Mouse (Mus musculus) CH12.LX (cell line): ENCODE results near the gene Nlrc5.
A peak's percentile ranks its signal among the peaks of the same experiment; 100 is the strongest.

Experiments used
- CHD2 ChIP-seq: IDR thresholded peaks from 2 replicates; pipeline ENCODE4 v1.6.1; 2011; ENCODE audit warnings: low read length, improper control_type of control experiment
- CTCF ChIP-seq, 2 experiments: IDR thresholded peaks in 1 of 2; conservative IDR thresholded peaks in 1 of 2; 2 replicates each; pipeline ENCODE4 v1.5.1; 2011 to 2012; ENCODE audit warnings: low read depth in 2 of 2, low read length in 2 of 2, improper control_type of control experiment in 1 of 2, inconsistent platforms in 1 of 2, mild to moderate bottlenecking in 1 of 2, moderate library complexity in 1 of 2
- EP300 ChIP-seq: IDR thresholded peaks from 2 replicates; pipeline ENCODE4 v1.6.1; 2011; ENCODE audit warnings: low read length, improper control_type of control experiment
- ETS1 ChIP-seq: conservative IDR thresholded peaks from 2 replicates; pipeline ENCODE4 v1.6.1; 2012; ENCODE audit warnings: low read depth, mild to moderate bottlenecking, inconsistent platforms, low read length, improper control_type of control experiment, moderate library complexity
- MAFK ChIP-seq: IDR thresholded peaks from 2 replicates; pipeline ENCODE4 v1.6.1; 2011; ENCODE audit warnings: low read length, improper control_type of control experiment; ENCODE audit not compliant: insufficient replicate concordance
- MEF2A ChIP-seq: IDR thresholded peaks from 2 replicates; pipeline ENCODE4 v1.6.1; 2014; ENCODE audit warnings: low read depth, mild to moderate bottlenecking, inconsistent platforms, low read length, improper control_type of control experiment, borderline replicate concordance
- NRF1 ChIP-seq: IDR thresholded peaks from 2 replicates; pipeline ENCODE4 v1.6.1; 2014; ENCODE audit warnings: low read depth, mild to moderate bottlenecking, inconsistent platforms, low read length, improper control_type of control experiment, moderate library complexity
- POLR2A ChIP-seq: IDR thresholded peaks from 2 replicates; pipeline ENCODE4 v1.6.1; 2011; ENCODE audit warnings: low read depth, mild to moderate bottlenecking, improper control_type of control experiment, low read length
- RCOR1 ChIP-seq: conservative IDR thresholded peaks from 2 replicates; pipeline ENCODE4 v1.6.1; 2012; ENCODE audit warnings: low read depth, mild to moderate bottlenecking, inconsistent platforms, low read length, improper control_type of control experiment
- USF1 ChIP-seq: IDR thresholded peaks from 2 replicates; pipeline ENCODE4 v1.6.1; 2014; ENCODE audit warnings: low read depth, mild to moderate bottlenecking, inconsistent platforms, low read length, improper control_type of control experiment
- USF2 ChIP-seq: conservative IDR thresholded peaks from 2 replicates; pipeline ENCODE4 v1.6.1; 2011; ENCODE audit warnings: low read depth, low read length, improper control_type of control experiment
- ZKSCAN1 ChIP-seq: IDR thresholded peaks from 2 replicates; pipeline ENCODE4 v1.6.1; 2012; ENCODE audit warnings: low read depth, inconsistent platforms, low read length, improper control_type of control experiment, borderline replicate concordance

GRCm38 (mm10) chr8:94564421-94564820 lies 130.3 kb downstream of the Nlrc5 start:
- TF ChIP-seq CHD2: no peak
- TF ChIP-seq POLR2A: no peak
- TF ChIP-seq CTCF (conservative IDR thresholded peaks at IDR 0.05 in 1 of 2, IDR thresholded peaks at IDR 0.05 in 1 of 2; ENCODE audit: low read depth in 2 of 2, low read length in 2 of 2): no peak
- no peak for TF ChIP-seq ZKSCAN1
- TF ChIP-seq MEF2A: no peak
- no peak for TF ChIP-seq USF1
- no peak for TF ChIP-seq RCOR1
- no peak for TF ChIP-seq NRF1
- TF ChIP-seq ETS1: 0 out of 2 replicates have a peak, but pooled peaks have one; percentile 13
- no peak for TF ChIP-seq MAFK
- TF ChIP-seq USF2: no peak
- no peak for TF ChIP-seq EP300
